Mouse (Mus musculus): ENCODE measurements around the gene Triobp.

Triobp gene

DNA sequence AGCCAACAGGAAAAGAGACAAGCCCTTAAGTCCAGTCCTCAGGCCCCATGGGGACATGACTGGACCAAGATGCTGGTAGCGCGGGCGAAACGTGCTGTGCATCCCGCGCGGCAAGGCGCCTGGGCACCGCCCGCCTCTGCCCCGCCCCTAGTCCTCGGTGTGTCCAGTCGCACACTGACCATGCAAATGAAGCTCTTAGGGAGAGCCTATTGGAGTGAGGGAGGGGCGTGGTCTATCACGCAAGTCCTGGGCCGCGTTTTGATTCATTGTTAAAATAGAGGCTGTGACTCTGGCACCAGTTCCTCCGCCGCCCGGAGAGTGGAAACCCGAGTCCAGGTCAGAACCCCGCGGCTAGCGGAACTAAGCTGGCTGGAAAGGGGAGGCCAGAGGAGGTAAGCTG is at the start of gene Triobp:
TSS of gene Triobp (plus strand) at position 68 of the 400 bp plus-strand sequence.
- DNase-seq = peak; percentile 92 to 97

DNA sequence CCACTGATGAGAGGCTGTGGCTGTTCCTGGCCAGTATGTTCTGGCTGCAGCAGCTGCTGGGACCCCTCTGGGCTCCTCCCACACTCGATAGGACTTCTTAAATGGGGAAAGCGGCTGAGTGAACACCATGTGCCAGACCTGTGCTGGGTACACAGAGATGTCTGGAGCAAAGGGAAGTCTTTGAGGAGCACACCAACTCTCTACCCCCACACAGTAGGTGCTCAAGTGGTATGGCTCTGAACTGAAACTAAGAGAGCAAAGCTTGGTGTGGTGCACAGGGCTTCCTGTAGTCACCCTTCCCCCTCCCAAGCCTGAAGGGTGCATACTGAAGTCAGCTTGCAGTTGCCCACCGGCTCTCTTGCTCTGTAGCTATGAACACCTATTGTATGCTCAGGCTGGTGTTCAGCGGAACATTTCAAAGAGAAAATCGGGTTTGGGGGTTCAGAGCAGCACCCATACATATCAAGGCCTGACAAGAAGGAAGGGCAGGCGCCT is 49.0 kb upstream of the Triobp start:
- DNase-seq = no peak

DNA sequence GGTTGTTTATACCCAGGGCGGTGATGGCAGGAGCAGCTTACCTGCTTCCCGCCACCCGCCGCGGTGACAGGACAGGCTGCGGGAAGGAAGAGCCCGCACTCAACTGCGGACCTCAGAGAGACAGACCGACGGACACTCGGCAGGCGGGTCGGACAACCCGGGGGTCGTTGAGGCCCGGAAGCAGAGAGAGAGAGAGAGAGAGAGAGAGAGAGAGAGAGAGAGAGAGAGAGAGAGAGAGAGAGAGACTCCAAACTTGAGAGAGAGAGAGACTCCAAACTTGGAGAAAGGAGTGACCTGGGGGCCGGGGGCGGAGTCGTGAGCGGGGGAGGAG is 48.1 kb upstream of the Triobp start, which contains the start of gene Gm49510:
TSS of gene Gm49510 (plus strand) at position 259 of the 331 bp plus-strand sequence.
- DNase-seq = no peak

DNA sequence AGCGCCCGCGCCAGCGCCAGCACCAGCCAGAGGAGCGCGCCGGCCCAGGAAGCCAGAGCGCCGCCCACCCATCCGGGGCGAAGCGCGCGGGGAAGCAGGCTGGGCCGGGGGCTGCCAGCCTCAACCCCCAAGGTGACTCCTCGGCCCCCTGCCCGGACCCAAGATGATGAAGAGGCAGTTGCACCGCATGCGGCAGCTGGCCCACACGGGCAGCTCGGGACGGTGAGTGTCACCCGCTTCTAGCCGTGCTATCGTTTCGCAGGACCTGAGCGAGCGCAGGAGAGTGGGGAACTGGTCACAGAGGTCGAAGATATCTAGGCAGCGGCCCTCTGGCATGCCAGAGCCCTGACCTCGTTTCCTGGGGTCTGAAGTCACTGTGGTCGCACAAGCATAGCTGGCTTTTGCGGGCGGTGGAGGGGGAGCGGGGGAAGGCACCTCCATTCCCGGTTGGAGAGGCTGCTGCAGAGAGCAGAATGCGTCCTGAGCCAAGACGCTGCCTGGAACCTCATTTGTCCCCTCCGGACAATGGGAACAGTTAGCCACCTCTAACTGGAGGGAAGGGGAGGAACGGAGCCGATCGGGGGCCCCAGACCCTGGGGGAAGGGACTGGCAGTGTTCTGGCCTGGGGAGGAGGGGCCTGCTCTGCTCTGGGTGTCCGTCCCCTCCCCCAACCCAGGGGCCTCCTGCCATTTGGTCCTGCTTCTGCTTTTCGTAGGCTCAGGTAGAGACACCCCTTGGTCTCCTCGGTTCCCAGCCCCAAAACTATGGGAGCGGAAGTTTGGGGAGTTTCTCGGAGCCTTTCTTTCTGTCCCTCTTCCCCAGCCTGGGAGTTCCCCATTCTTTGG is 47.6 kb upstream of the Triobp start, which contains the start of gene Sh3bp1:
TSS of gene Sh3bp1 (plus strand) at position 29 of the 845 bp plus-strand sequence.
- peak; percentile 50 to 66 for DNase-seq

DNA sequence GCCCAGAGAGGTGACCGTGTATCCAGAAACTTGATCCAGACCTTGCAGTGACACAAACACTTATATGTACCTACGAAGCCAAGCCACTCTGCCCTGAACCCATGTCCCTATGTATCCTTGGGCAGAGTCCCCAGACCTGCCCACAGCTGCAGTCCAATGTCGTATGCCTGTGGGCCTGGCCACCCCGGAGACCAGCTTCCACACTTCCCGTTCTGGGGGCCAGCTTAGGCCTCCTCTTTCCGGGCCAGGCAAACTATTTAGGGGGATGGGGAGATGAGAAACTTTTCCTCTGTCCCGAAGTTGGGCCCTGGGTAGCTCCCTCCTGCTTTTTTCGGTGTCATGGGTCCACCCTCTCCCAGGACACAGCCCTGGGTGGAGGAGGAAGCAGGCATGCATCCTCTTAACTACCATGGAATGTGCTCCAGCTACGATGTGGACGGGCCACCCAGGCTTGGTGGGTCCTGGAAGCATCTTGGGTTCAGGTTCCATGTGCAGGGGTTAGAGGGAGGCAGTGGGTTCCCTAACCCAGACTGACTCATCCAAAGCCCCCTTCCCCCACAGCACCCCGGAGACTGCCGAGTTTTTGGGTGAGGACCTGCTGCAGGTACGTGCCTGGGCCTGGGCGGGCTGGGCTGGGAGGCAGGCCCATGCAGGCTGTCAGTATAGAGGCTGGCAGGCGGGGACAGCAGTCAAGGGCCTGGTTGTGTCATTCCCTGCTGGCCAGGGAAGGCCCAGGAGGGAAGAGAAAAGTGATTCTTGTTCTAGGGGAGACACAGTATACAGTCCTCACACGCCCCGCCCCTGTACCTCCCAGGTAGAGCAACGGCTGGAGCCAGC is 46.7 kb upstream of the Triobp start:
- DNase-seq = no peak

DNA sequence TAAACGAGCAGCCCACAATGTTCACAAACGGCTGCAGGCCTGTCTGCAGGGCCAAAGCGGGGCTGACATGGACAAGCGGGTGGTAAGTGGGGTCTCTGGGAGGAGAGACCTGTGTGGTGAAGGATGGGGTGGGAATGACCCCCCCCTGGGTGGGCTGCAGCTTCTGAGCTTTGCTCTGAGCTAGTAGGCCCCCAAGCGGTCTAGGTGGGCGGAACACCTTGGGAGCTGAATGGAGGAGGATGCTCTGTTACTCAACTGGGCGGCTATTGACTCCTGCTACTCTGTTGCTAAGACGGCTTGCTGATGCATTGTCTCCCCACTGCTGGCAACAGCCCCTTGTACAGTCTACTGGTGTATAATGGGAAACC is 46.1 kb upstream of the Triobp start:
- DNase-seq = no peak

DNA sequence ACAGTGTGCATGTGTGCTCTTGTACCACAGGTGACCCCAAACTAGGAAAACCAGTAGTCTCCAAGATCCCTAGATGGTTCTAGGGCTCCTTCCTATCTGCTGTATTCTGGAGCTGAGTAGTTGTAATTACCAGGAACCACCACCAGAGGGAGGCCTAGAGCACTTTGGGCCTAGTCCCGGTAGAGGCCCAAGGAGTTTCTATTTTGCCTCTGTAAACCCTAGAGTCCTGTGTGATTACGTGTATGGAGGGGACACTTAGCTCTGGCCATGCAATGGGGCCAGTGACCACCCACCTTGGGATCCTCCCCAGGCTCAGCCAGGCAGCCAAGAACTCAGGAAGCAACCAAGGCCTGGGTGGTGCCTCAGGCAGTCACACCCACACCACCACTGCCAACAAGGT is 44.3 kb upstream of the Triobp start:
- peak; percentile 82 to 90 for DNase-seq

DNA sequence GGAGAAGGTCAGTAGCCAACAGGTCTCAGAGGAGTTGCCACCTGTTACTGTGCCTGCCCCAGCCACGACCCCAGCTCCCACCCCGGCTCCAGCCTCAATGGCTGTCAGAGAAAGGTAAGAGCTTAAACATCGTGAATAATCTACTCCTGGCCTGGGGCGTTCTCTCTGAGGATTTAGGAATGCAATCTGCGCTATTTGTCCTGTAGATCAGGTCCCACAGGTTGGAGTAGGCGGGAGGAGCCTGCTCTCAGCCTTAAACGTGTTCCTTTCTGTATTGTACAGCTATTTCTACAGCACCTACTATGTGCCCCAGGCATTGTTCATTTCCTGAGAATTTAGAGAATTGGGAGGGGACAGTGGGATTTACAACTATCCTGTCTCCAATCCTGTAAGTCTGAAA is 39.1 kb upstream of the Triobp start:
- no peak for DNase-seq

DNA sequence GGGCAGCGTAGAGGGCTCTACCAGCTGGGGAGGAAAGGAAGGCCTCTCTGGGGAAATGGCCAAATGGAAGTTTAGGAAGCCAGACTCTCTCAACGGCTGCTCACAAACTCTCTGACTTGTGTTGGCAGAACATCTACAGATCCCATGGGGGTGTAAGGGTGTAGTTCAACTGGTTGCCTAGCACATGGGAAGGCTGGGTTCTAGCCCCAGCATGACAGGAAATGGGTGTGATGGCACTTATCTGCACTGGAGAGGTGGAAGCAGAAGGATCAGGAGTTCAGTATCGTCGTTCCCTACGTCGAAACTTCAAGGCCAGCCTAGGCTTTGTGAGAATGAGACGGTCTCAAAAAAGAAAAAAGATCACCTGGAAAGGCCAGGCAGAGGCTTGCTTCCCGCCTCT is 38.5 kb upstream of the Triobp start:
- no peak for DNase-seq

DNA sequence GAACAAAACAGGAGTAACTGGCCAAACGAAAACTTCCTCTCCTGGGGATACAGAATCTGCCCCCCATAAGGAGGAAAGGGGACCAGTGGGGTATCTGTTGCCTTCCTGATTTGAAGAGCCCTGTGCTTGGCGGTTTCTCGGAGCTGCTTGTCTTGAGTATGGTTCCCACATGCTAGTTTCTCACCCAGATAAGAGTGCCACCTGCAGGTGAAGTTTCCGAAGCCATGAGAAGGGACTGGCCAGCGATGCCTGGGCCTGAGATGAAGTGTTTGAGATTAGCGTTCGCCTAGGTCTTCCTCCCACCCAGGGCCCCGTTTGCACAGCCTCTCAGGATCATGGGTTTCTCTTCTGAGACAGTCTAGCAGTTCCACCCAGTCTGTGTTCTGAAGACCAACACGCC is 35.5 kb upstream of the Triobp start:
- DNase-seq = peak; percentile 60 to 73

DNA sequence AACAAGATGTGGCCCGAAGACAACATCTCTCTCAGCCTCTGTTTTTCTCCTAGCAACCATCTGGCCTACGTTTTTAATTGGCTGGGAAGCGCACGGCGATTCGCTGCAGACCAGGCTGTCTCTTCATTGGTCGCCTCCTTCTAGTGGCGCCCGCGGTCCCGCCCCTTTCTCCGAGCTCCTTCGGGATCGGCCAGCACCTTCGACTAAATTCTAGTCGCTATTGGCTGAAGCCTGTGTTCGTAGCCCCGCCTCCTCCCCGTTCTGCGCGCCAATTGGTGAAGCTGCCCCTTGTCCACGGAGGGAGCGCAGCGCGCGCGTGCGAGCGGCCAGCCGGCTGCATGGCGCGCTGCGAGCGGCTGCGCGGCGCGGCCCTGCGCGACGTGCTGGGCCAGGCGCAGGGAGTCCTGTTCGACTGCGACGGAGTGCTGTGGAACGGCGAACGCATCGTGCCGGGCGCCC is 33.9 kb upstream of the Triobp start, which contains the start of gene Pdxp:
TSS of gene Pdxp (plus strand) at position 288 of the 459 bp plus-strand sequence.
- DNase-seq = peak; percentile 97 to 99

DNA sequence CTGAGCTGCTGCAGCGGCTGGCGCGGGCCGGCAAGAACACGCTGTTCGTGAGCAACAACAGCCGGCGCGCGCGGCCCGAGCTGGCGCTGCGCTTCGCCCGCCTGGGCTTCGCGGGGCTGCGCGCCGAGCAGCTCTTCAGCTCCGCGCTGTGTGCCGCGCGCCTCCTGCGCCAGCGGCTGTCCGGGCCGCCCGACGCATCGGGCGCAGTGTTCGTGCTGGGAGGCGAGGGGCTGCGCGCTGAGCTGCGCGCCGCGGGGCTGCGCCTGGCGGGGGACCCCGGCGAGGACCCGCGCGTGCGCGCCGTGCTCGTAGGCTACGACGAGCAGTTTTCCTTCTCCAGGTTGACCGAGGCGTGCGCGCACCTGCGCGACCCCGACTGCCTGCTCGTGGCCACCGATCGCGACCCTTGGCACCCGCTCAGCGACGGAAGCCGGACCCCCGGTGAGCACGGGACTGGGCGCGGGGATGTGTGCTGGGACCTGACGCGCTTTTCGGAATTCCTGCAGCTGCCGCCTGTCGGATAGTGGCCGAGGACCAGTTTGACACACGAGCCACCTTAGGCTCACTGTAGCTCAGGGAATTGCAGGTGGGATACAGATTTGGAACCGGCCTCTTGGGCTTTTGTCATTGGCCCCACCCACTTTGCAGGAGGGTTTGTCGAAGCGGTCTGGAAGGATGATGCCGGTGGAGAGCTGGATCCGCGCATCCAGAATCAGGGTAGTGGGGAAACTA is 33.3 kb upstream of the Triobp start:
- peak; percentile 65 to 79 for DNase-seq

DNA sequence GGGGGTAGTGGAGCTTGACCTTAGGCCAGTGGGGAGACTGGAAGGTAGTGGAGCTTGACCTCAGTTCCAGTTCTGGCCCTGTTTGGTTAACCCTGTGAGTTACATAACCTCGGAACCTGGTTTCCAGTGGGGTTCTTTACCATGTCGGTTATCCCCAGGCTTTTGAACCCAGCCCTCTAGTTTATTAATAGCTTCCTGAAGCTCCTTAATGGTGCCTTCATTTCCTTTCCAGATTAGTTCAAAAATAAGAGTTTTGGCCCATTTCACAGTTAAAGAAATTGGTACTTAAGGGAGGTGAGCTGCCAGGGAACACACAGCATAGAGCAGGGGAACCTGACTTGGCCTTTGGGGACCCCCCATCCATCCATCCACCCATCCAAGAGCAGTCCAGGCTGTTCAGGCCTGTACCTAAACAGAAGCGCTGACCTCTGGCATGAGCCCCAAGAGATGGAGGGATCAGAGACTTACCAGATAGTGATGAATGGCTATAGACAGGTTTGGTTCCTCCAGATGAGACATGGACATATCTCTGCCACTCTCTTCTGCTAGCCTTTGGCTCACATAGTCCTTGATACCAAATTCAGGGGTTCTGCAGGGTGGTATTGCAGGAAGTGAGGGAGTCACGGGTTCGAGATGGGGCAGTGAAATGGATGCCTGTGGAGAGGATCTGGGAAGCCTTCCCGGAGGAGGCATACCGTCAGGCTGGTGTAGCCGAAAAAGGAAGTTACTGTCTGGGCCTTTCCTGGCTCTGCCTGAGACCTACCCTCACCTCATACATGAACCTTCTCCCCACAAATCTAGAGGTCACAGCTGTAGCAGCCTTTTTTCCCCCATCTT is 32.5 kb upstream of the Triobp start:
- DNase-seq = peak in 1 of 2 experiments; percentile 57

DNA sequence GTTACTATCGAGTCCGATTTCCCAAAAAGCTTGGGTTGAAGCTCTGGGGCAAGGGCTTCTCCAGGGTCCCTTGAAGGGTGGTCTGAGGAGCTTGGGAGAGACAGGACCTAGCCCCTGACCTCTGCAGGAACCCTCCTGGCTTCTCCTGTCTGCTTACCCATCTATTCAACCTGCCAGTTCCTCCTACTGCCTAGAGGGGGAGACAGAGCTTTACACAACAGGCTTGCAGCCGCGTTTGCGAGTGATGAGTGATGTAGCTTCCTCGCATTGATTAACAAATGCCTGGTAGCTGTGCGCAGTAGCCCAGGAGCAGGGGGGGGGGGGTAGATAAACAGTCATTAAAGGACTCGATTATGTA is 31.9 kb upstream of the Triobp start:
- DNase-seq = peak; percentile 77 to 90

DNA sequence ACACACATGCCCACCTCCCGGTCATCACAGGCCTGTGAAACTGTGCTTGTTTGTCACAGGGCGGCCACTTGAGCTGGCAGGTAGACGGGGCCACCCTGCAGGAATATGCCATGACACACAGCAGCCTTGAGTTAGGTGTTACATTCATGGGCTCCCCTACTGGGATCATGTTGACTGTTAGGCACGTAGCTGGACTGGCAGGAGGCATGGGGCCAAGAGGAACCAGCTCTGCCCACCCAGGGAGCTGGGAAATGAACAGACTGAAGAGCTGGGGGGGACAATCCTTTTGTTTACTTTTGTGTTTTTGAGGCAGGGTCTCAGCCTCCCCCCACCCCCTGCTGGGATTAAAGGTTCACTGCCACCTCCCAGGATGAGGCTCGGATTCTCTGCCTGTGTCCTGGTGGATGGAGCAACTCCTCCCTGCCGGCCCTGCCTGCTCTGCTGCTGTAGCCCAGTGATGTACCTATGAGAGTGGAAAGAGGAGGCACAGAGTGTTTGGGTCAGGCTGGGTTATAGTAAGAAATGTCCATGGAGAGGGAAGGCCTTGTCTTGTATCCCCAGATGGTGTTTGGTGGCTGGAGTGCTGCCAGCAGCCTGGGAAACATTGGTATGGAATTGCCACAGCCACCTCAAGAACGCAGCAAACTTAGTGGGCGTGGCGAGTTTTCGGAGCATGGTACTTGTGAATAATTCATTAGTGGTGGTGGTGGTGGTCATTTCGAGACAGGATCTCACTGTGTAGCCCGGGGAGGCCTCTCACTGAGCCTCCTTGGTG is 31.3 kb upstream of the Triobp start:
- DNase-seq = peak; percentile 71 to 78

DNA sequence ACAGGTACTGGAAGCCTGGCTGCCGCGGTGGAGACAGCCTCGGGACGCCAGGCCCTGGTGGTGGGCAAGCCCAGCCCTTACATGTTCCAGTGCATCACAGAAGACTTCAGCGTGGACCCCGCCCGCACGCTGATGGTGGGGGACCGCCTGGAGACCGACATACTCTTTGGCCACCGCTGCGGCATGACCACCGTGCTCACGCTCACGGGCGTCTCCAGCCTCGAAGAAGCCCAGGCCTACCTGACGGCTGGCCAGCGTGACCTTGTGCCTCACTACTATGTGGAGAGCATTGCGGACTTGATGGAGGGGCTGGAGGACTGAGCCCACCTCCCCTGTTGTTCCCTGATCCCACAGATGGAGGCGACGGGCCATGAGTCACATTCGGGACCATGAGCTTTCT is 29.4 kb upstream of the Triobp start:
- DNase-seq = peak in 1 of 2 experiments; percentile 31

DNA sequence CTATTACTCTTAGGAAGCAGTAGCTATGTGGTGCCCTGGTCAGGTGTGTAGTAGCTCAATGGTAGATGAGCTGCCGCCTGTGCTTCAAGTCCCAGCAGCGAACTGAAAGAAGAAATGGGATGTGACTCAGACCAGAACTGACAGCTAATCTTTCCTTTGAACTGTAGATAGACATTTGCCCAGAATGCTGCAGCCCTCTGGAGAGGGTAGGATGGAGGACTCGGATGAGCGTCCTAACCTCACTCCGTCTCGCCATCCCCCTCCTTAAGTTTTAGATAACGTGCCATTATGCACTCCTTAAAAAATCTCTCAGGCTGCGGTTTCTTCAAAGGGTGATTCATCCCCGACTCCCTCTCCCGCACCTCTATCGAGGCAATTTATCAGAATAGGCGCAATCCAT is 27.6 kb upstream of the Triobp start:
- no peak for DNase-seq

DNA sequence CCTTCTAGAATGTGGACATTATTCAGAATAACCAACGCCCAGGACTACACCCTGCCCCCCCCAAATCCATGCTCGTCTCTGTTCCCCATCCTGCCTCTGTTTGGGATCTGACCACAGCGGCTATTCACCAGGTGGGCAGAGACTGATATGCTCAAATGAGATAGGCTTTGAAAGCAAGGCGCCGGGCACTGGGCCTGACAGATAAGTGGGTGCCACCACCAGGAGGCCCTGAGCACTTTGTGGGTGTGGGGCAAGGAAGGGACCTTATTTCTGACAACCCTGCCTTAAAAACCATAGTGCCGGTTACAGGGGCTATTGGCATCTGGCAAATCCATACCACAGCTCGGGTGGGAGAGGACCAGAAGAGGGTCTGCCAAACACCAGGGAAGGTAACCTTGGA is 24.8 kb upstream of the Triobp start:
- no peak for DNase-seq

DNA sequence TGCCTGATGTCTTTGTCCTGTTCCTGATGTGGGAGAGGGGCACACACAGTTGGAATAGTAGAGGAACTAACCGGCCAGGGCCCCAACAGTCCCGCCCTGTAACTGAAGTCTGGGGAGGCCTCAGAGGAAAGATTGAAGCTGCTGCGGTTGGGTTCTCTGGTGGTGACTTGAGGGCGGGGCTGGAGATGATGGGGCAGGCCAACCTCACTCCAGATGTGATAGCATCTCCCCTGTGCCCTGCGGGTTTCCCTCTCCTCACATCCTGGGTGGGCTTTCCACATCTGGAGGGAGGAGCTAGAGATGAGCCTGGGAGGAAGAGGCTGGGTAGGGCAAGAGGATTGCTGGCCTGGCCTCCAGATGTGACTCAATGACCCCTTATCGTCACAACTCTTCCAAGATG is 23.9 kb upstream of the Triobp start:
- DNase-seq = no peak

DNA sequence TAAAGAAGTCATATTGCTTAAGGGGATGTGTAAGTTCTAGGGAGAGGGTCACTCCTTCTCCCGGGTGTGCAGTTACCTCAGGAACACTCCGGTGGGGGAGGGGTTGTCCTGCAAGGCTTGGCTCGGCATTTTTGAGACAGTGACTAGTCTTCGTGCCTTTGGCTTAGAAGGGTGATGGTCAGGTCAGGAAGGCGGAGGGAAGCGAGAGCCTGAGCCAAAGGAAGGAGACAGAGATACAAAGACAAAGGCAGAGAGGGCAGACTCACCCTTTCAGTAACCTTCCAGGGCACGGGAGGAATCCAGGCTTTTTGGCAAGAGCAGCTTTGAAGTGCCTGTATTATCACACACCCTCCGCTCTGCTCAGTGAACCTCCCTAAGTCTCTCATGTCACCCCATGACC is 22.4 kb upstream of the Triobp start:
- no peak for DNase-seq
